Mouse (Mus musculus) heart, adult 10 weeks (tissue): ENCODE data around the gene Gm32717. TPM values are rescaled to one million over a fixed set of nuclear protein-coding genes. Genes with fewer than 3 reads are reported as not detected.

ENCODE experiments used
- polyA plus RNA-seq: library from polyadenylated mRNA; stranded (reverse); fragments of 350-450 nt; fragmentation: Illumina TruSeq; extraction: RNeasy Lipid Tissue Mini Kit (QIAGEN cat#74804); gene quantifications from one replicate; pipeline ENCODE4 v1.2.3, GENCODE M21; 2014; ENCODE audit warnings: low read depth, low replicate concordance

The Gm32717 gene
- not detected for polyA plus RNA-seq

DNA sequence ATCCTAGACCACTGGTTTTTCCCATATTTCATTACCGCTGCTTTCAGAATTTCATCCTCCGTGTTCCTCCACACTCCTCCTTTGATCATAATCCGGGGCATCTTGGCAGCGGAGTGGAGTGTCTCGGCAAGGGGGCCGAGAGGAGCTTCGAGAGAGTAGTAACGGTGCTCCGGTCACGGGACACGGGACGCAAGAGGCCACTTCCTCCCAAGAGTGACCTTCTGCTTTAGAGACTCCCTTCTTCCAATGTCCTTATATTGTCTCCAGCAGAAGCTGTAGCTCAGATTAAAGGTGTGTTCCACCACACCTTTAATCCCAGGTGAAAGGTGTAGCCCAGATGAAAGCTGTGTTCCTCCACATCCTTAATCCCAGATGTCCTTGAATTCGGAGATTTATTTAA lies at the start of gene Gm32717:
Gm32717 (minus strand) TSS at position 101 of the 400 bp plus-strand sequence.

GRCm38 (mm10) chr10:118258388-118258787 lies 17.8 kb upstream of the Gm32717 start, which contains the start of gene Gm32802:
Gm32802 (plus strand) TSS chr10:118258688.

GRCm38 (mm10) chr10:118204642-118205041 lies 35.9 kb downstream of the Gm32717 start, which contains the start of gene Il22:
Il22 (plus strand) TSS chr10:118204942.

Other genes starting within 250 kb of the Gm32717 start
- gene Mdm1, start 99.0 kb downstream of the Gm32717 start, polyA plus RNA-seq, result 6.3 TPM
- gene Il22, start 35.8 kb downstream of the Gm32717 start, polyA plus RNA-seq, result not detected
- not detected for gene Gm32802, start 17.9 kb upstream of the Gm32717 start, polyA plus RNA-seq
- gene Iltifb, start 54.3 kb upstream of the Gm32717 start, polyA plus RNA-seq, result not detected
- gene Gm9040, start 86.2 kb upstream of the Gm32717 start, polyA plus RNA-seq, result not detected
- gene Gm9044, start 91.6 kb upstream of the Gm32717 start, polyA plus RNA-seq, result not detected
- gene Gm9045, start 97.1 kb upstream of the Gm32717 start, polyA plus RNA-seq, result not detected
- not detected for gene Gm9046, start 102.5 kb upstream of the Gm32717 start, polyA plus RNA-seq
- not detected for gene Gm9048, start 107.9 kb upstream of the Gm32717 start, polyA plus RNA-seq
- not detected for gene Gm9049, start 113.3 kb upstream of the Gm32717 start, polyA plus RNA-seq
- not detected for gene Ifng, start 200.3 kb upstream of the Gm32717 start, polyA plus RNA-seq